Mouse (Mus musculus) ES-Bruce4 (cell line): ENCODE data around the gene Prkce. TPM values are rescaled to one million over a fixed set of nuclear protein-coding genes. Genes with fewer than 3 reads are reported as not detected.

Experiments used
- H3K27ac ChIP-seq: 2 replicates; pipeline ENCODE4 v1.5.1; 2012; ENCODE audit warnings: low read length, inconsistent platforms; ENCODE audit not compliant: insufficient read depth
- H3K27me3 ChIP-seq: 2 replicates; pipeline ENCODE4 v1.6.1; 2012; ENCODE audit warnings: mild to moderate bottlenecking, low read length, inconsistent platforms; ENCODE audit not compliant: control insufficient read depth, poor library complexity, insufficient read depth, severe bottlenecking
- H3K36me3 ChIP-seq: 2 replicates; pipeline ENCODE4 v1.6.1; 2012; ENCODE audit warnings: inconsistent platforms, mild to moderate bottlenecking, low read length, moderate library complexity; ENCODE audit not compliant: control insufficient read depth, poor library complexity, insufficient read depth, severe bottlenecking
- H3K4me1 ChIP-seq: one replicate; pipeline ENCODE4 v1.8.1; 2011; ENCODE audit warnings: low read length; ENCODE audit not compliant: control insufficient read depth, insufficient read depth
- H3K4me3 ChIP-seq: 2 replicates; pipeline ENCODE4 v1.5.1; 2011; ENCODE audit warnings: low read depth, mild to moderate bottlenecking, low read length
- H3K9ac ChIP-seq: 2 replicates; pipeline ENCODE4 v1.6.1; 2012; ENCODE audit warnings: low read depth, mild to moderate bottlenecking, inconsistent platforms; ENCODE audit not compliant: poor library complexity, severe bottlenecking
- H3K9me3 ChIP-seq: replicated peaks from 2 replicates; pipeline ENCODE4 v1.6.1; 2012; ENCODE audit warnings: mild to moderate bottlenecking, low read length, inconsistent platforms; ENCODE audit not compliant: control insufficient read depth, poor library complexity, insufficient read depth, severe bottlenecking
- CTCF ChIP-seq: IDR thresholded peaks from one replicate; pipeline ENCODE4 v1.8.1; 2011; ENCODE audit warnings: low read depth, low read length
- EP300 ChIP-seq: IDR thresholded peaks from 2 replicates; pipeline ENCODE4 v1.6.1; 2011; ENCODE audit warnings: low read depth, low read length; ENCODE audit not compliant: insufficient read depth
- POLR2A ChIP-seq: IDR thresholded peaks from one replicate; pipeline ENCODE4 v1.8.1; 2011; ENCODE audit warnings: low read length; ENCODE audit not compliant: insufficient read depth
- polyA plus RNA-seq: library from polyadenylated mRNA; stranded (reverse); fragments of >200 nt; gene quantifications from 2 replicates; pipeline ENCODE4 v1.2.4, GENCODE M21; 2011; ENCODE audit warnings: low read depth; ENCODE audit not compliant: missing spikeins, insufficient read depth, insufficient read length

Prkce gene
- polyA plus RNA-seq, 1 experiment = 4.3 TPM

DNA sequence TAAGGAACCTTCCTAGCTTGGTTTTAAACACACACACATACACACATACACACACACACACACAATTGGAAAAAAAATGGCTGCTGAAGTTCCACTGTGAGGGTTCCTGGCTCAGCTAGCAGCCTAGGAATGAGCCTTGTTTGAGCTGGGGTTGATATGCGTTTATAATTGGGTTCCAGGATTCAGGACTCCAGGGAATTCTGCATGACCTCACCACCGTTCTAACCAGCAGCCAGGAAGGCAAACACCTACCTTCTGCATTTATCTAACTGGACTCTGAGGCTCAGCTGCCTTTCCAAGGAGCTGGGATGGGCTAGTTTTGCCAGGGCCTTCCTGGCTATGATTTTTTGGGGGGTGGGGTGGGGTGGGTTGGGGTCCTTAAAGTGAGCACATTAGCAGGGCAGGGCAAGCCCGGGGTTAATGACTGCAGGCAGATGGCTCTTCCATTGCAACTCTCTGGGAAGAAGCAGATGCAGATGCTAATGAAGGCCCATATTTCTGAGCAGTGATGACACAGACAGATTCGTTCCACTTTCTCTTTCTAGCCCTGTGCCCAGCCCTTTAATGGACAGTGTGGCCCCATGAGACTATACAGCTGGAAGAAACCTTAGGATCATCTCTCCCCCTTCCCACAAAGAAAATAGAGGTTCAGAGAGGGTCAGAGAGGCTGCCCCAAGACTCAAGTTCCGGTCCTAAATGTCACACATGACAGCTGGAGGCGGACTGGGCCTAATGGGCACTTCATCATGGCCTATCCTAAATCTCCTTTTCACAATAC lies 156.5 kb downstream of the Prkce start:
- Histone ChIP-seq H3K4me1 (no peaks in the 10 kb centered on the region), H3K9ac (no peak overlapping the region), H3K4me3 (no peak overlapping the region), H3K27me3 (no peaks in the 10 kb centered on the region), H3K36me3 (no peaks in the 10 kb centered on the region), H3K27ac (no peak overlapping the region), H3K9me3 (no peaks in the 10 kb centered on the region)
- TF ChIP-seq CTCF = no peak
- TF ChIP-seq EP300 = no peak
- no peak for TF ChIP-seq POLR2A

- Histone ChIP-seq H3K27me3 (no peaks in the 10 kb centered on the region), H3K27ac (no peak overlapping the region), H3K9ac (no peak overlapping the region), H3K4me1 (no peaks in the 10 kb centered on the region), H3K36me3 (no peaks in the 10 kb centered on the region), H3K4me3 (no peak overlapping the region), H3K9me3 (no peaks in the 10 kb centered on the region)
- TF ChIP-seq EP300 (no peak), CTCF (no peak), POLR2A (no peak)
Observed at GRCm38 (mm10) chr17:86324756-86325155, 157.2 kb downstream of the Prkce start.

DNA sequence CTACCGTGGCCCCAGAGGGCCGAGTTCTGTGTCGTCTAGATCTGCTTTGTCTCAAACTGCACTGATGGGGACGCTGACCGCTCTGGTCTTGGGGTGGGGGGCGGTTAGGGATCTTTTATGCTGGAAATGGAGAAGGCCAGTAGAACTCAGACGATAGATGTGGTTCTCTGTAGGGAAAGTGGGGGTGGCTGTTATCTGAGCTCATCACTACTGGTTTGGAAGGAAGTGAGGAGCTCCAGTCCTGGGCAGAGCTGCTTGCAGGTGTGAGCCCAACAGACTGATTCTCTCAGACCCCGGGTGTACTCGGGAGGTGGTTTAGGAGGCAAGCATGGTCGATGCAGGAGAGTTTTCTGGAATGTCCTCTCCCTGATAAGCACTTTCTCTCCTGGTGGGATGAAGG lies 157.7 kb downstream of the Prkce start:
- Histone ChIP-seq H3K4me1 (no peaks in the 10 kb centered on the region), H3K27ac (no peak overlapping the region), H3K4me3 (no peak overlapping the region)

DNA sequence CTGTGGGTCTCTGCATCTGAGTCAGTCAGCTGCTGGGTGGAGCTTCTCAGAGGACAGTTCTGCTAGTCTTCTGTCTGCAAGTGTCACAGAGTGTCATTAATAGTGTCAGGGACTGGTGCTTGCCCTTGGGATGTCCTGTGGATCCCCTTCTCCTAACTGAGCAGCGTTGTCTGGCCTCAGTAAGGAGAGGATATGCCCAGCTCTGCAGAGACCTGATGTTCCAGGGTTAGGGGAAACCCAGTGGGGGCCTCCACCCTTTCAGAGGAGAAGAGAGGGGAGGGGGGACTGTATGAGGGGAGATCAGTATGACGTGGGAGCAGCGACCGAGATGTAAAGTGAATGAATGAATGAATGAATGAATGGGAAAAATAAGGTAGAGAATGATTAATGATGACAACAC lies 160.4 kb downstream of the Prkce start:
- no peak for TF ChIP-seq EP300
- no peak for TF ChIP-seq CTCF
- no peak for TF ChIP-seq POLR2A
- H3K27me3 ChIP-seq = no peaks in the 10 kb centered on the region
- H3K9me3 ChIP-seq = no peaks in the 10 kb centered on the region
- H3K4me1 ChIP-seq = no peaks in the 10 kb centered on the region
- no peaks in the 10 kb centered on the region for H3K36me3 ChIP-seq
- H3K27ac ChIP-seq = no peak overlapping the region
- no peak overlapping the region for H3K4me3 ChIP-seq
- no peak overlapping the region for H3K9ac ChIP-seq

More for the DNA sequence above, 157.7 kb downstream of the Prkce start:
- Histone ChIP-seq H3K9me3 (no peaks in the 10 kb centered on the region), H3K36me3 (no peaks in the 10 kb centered on the region), H3K9ac (no peak overlapping the region), H3K27me3 (no peaks in the 10 kb centered on the region)
- TF ChIP-seq CTCF = no peak
- no peak for TF ChIP-seq POLR2A
- TF ChIP-seq EP300 = no peak

- H3K4me1 ChIP-seq = no peaks in the 10 kb centered on the region
- TF ChIP-seq POLR2A (no peak), EP300 (no peak), CTCF (no peak)
- no peaks in the 10 kb centered on the region for H3K9me3 ChIP-seq
- no peaks in the 10 kb centered on the region for H3K27me3 ChIP-seq
- H3K4me3 ChIP-seq = no peak overlapping the region
- H3K9ac ChIP-seq = no peak overlapping the region
- no peak overlapping the region for H3K27ac ChIP-seq
- no peaks in the 10 kb centered on the region for H3K36me3 ChIP-seq
Observed at GRCm38 (mm10) chr17:86329273-86330075, 161.9 kb downstream of the Prkce start.
